Mouse (Mus musculus): ENCODE results near the gene Spata21.

The Spata21 gene

GRCm38 (mm10) chr4:141149116-141149515 is 61.0 kb downstream of the Spata21 start:
- DNase-seq (ENCODE audit: low spot score in 2 of 2), result no peak

- DNase-seq (ENCODE audit: low spot score in 2 of 2), result no peak
These were observed 69.4 kb downstream of the Spata21 start for GRCm38 (mm10) chr4:141157485-141157884.

GRCm38 (mm10) chr4:141158609-141159008 is 70.5 kb downstream of the Spata21 start:
- no peak for DNase-seq (ENCODE audit: low spot score in 2 of 2)

GRCm38 (mm10) chr4:141159093-141159492 is 71.0 kb downstream of the Spata21 start:
- DNase-seq (ENCODE audit: low spot score in 2 of 2), result no peak

- no peak for DNase-seq (ENCODE audit: low spot score in 2 of 2)
These were observed 71.5 kb downstream of the Spata21 start for GRCm38 (mm10) chr4:141159666-141160065.

- DNase-seq (ENCODE audit: low spot score in 2 of 2), result no peak
These were observed 72.1 kb downstream of the Spata21 start for GRCm38 (mm10) chr4:141160193-141160592.

- DNase-seq (ENCODE audit: low spot score in 2 of 2), result no peak
These were observed 73.6 kb downstream of the Spata21 start for GRCm38 (mm10) chr4:141161699-141162208.

Data from frontal cortex, postnatal 10 days (tissue).